Mouse (Mus musculus): ENCODE measurements at regions not wholly inside any gene's neighbourhood (a gene's known extent, or its start where the extent isn't known, plus 50 kb on each side); places are given as distances from the start of the nearest gene placed in this dataset.

DNA sequence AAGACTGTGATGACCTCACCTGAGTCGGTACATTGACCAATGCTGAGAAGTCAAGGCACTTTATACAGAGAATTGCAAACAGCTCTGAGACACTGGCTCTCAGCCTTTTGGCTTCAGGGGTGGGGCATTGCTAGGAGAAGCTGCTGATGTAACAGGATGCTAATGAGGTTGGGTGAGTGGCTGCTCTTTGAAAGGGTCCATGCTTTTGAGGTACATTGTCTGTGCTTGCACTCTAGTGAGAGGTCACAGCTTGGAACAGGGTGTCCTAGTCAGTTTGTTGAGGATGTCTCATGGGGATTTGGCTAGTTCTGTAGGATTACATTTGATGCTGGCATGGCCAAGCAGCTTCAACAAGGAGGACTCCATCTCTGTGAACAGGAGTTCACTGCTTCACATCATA lies 109.1 kb upstream of the Auts2 start:
- no peaks in the 10 kb centered on the region for H3K27me3 ChIP-seq (ENCODE audit: control insufficient read depth, insufficient read depth, low read length)
- no peak overlapping the region for H3K27ac ChIP-seq (ENCODE audit: low read depth, low read length)
- 0 out of 2 replicates have a peak, but pooled peaks cover 2% of the 10 kb centered on the region for H3K4me1 ChIP-seq (replicated peaks; ENCODE audit: control insufficient read depth, insufficient read depth, low read length)
- DNase-seq (ENCODE audit: low spot score) (no peak), ATAC-seq (replicated peaks; ENCODE audit: low FRiP score) (no peak)
- H3K36me3 ChIP-seq (ENCODE audit: control insufficient read depth, insufficient read depth, low read length) = no peaks in the 10 kb centered on the region
- H3K4me3 ChIP-seq (ENCODE audit: low read depth, low read length) = no peak overlapping the region
- H3K4me2 ChIP-seq (ENCODE audit: low read depth, low read length, severe bottlenecking) = no peak overlapping the region
- no peak overlapping the region for H3K9ac ChIP-seq (ENCODE audit: low read length)
- 50% methylated on average over 1 of the region's 1 CpGs for WGBS
- H3K9me3 ChIP-seq (ENCODE audit: control insufficient read depth, low read length) = no peaks in the 10 kb centered on the region

DNA sequence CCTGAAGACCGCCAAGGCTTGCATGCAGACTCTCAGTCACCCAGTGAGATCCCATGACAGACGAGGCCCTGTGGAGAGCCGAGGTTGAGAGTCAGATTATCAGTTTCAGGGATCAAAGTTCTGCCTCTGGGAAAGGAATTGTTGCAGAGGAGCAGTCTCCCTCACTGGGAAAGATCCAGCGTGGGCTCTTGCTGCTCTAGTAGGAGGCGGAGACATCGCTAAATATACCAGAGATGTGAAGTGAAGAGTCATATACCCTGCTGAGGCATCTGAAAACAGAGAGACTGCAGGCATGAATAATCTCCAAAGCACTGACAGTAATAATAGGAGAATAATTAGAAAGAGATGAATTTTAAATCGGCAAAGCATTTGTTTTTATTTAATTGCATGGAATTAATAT lies 106.6 kb upstream of the Auts2 start:
- no peak overlapping the region for H3K9ac ChIP-seq (ENCODE audit: low read length)
- no peaks in the 10 kb centered on the region for H3K27me3 ChIP-seq (ENCODE audit: control insufficient read depth, insufficient read depth, low read length)
- no peak overlapping the region for H3K4me2 ChIP-seq (ENCODE audit: low read depth, low read length, severe bottlenecking)
- ATAC-seq (replicated peaks; ENCODE audit: low FRiP score) (no peak), DNase-seq (ENCODE audit: low spot score) (no peak)
- H3K9me3 ChIP-seq (ENCODE audit: control insufficient read depth, low read length) = no peaks in the 10 kb centered on the region
- H3K27ac ChIP-seq (ENCODE audit: low read depth, low read length) = no peak overlapping the region
- H3K4me3 ChIP-seq (ENCODE audit: low read depth, low read length) = no peak overlapping the region
- 0 out of 2 replicates have a peak, but pooled peaks cover 2% of the 10 kb centered on the region for H3K4me1 ChIP-seq (replicated peaks; ENCODE audit: control insufficient read depth, insufficient read depth, low read length)
- WGBS = 69% methylated on average over 7 of the region's 7 CpGs
- H3K36me3 ChIP-seq (ENCODE audit: control insufficient read depth, insufficient read depth, low read length) = no peaks in the 10 kb centered on the region

DNA sequence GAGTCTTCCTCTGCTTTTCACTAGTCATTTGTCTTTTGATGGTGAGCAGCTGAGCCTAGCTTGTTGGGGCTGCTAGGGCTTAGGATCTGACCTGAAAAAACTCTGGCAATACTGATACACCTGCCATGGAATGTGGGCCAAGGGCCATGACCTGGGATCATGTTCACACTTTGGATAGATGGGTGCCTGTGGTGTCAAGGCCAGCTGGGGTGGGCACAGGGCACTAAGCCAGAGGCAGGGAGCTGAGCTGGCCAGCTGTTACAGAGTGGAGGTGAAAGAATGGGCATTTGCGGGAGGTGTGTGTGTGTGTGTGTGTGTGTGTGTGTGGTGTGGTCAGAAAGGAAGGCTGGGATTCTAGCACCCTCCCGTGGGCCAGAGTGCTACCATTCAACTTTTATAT lies 105.6 kb upstream of the Auts2 start:
- H3K4me3 ChIP-seq (ENCODE audit: low read depth, low read length) = no peak overlapping the region
- H3K36me3 ChIP-seq (ENCODE audit: control insufficient read depth, insufficient read depth, low read length) = no peaks in the 10 kb centered on the region
- no peak overlapping the region for H3K4me2 ChIP-seq (ENCODE audit: low read depth, low read length, severe bottlenecking)
- DNase-seq (ENCODE audit: low spot score) (no peak), ATAC-seq (replicated peaks; ENCODE audit: low FRiP score) (no peak)
- H3K9me3 ChIP-seq (ENCODE audit: control insufficient read depth, low read length) = no peaks in the 10 kb centered on the region
- WGBS = 63% methylated on average over 2 of the region's 2 CpGs
- H3K4me1 ChIP-seq (replicated peaks; ENCODE audit: control insufficient read depth, insufficient read depth, low read length) = no peaks in the 10 kb centered on the region
- H3K9ac ChIP-seq (ENCODE audit: low read length) = no peak overlapping the region
- H3K27ac ChIP-seq (ENCODE audit: low read depth, low read length) = no peak overlapping the region
- no peaks in the 10 kb centered on the region for H3K27me3 ChIP-seq (ENCODE audit: control insufficient read depth, insufficient read depth, low read length)

DNA sequence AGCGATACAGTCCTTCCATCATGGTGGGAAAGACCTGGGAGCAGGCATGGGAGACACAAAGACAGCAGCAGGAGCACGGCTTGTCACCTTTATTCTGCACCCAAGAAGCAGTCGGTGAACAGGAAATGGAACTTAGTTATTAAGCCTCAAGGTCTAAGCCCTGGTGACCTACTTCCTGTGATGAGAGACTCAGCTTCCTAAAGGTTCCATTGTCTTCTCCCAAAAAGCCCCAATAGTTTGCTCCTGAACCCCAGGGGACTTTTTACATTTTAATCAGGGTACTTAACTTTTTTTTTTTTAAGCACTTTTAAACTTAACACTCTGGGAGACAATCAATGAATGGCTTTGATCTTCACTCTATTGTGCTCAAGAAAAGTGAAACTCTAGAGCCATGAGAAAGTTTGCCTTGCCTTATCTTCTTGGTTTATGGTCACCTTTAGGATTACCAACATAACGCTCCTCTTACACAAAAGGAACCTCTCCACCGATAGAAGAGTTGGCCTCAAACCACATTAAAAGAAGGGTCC lies 101.6 kb upstream of the Auts2 start:
- H3K9ac ChIP-seq (ENCODE audit: low read length) = no peak overlapping the region
- H3K9me3 ChIP-seq (ENCODE audit: control insufficient read depth, low read length) = no peaks in the 10 kb centered on the region
- H3K4me3 ChIP-seq (ENCODE audit: low read depth, low read length) = no peak overlapping the region
- DNase-seq (ENCODE audit: low spot score) = no peak
- ATAC-seq (replicated peaks; ENCODE audit: low FRiP score) = no peak
- no peak overlapping the region for H3K27ac ChIP-seq (ENCODE audit: low read depth, low read length)
- H3K27me3 ChIP-seq (ENCODE audit: control insufficient read depth, insufficient read depth, low read length) = no peaks in the 10 kb centered on the region
- H3K36me3 ChIP-seq (ENCODE audit: control insufficient read depth, insufficient read depth, low read length) = no peaks in the 10 kb centered on the region
- WGBS = 71% methylated on average over 5 of the region's 5 CpGs
- no peaks in the 10 kb centered on the region for H3K4me1 ChIP-seq (replicated peaks; ENCODE audit: control insufficient read depth, insufficient read depth, low read length)
- no peak overlapping the region for H3K4me2 ChIP-seq (ENCODE audit: low read depth, low read length, severe bottlenecking)

DNA sequence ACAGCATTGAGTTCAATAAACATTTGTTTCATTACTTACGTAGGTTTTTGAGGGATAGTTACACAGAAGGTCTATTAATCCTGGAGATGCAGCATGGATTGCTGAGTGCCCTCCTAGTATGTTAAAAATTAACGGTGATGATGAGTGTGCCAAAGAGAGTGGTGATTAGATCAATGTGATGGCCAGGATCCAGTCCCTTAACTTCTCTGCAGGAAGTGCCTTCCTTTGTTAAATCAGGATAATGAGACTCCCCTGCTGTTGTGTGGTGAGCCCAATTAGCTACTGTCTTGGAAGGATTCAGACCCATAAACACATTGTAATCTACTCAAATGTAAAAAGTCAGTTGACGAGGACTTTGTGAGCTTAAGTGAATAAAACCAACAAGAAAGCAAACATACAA lies 100.1 kb upstream of the Auts2 start:
- H3K4me2 ChIP-seq (ENCODE audit: low read depth, low read length, severe bottlenecking) = no peak overlapping the region
- no peaks in the 10 kb centered on the region for H3K4me1 ChIP-seq (replicated peaks; ENCODE audit: control insufficient read depth, insufficient read depth, low read length)
- H3K4me3 ChIP-seq (ENCODE audit: low read depth, low read length) = no peak overlapping the region
- DNase-seq (ENCODE audit: low spot score) (no peak), ATAC-seq (replicated peaks; ENCODE audit: low FRiP score) (no peak)
- no peaks in the 10 kb centered on the region for H3K36me3 ChIP-seq (ENCODE audit: control insufficient read depth, insufficient read depth, low read length)
- H3K9ac ChIP-seq (ENCODE audit: low read length) = no peak overlapping the region
- WGBS = 50% methylated on average over 3 of the region's 3 CpGs
- H3K9me3 ChIP-seq (ENCODE audit: control insufficient read depth, low read length) = no peaks in the 10 kb centered on the region
- no peak overlapping the region for H3K27ac ChIP-seq (ENCODE audit: low read depth, low read length)
- no peaks in the 10 kb centered on the region for H3K27me3 ChIP-seq (ENCODE audit: control insufficient read depth, insufficient read depth, low read length)

DNA sequence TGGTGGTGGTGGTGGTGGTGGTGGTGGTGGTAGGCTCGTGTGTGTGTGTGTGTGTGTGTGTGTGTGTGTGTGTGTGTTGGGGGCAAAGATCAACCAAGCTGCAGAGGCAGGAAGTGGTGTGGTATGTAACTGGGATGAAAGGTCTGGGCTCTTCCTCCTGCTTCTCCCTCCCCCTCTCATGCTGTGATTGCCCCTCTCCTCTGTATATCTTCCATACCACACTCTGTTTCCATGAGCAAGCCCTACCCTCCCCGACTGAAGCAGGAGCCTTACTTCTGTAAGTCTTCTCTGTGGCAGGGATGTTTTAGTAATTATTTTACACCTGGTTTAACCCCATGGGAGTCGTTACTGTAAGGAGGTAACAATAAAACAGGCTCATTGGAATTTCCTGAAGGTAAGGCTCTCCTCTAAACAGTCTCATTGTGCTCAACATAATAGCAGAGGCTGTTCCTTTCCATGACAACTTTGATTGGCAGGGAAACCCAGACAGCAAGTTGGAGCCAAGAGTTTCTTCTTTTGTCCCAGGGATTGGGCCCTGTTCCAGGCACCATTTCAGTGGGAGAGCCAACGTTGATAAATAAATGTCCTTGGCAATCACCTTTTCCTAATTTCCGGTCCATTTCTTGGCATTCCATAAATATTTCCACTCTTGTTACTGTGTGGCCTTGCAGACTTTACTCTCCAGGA lies 90.2 kb upstream of the Auts2 start:
- 50% methylated on average over 5 of the region's 5 CpGs for WGBS
- H3K27ac ChIP-seq (ENCODE audit: low read depth, low read length) = no peak overlapping the region
- H3K9ac ChIP-seq (ENCODE audit: low read length) = no peak overlapping the region
- no peaks in the 10 kb centered on the region for H3K36me3 ChIP-seq (ENCODE audit: control insufficient read depth, insufficient read depth, low read length)
- no peaks in the 10 kb centered on the region for H3K9me3 ChIP-seq (ENCODE audit: control insufficient read depth, low read length)
- no peaks in the 10 kb centered on the region for H3K27me3 ChIP-seq (ENCODE audit: control insufficient read depth, insufficient read depth, low read length)
- ATAC-seq (replicated peaks; ENCODE audit: low FRiP score) (no peak), DNase-seq (ENCODE audit: low spot score) (no peak)
- H3K4me2 ChIP-seq (ENCODE audit: low read depth, low read length, severe bottlenecking) = no peak overlapping the region
- no peak overlapping the region for H3K4me3 ChIP-seq (ENCODE audit: low read depth, low read length)
- H3K4me1 ChIP-seq (replicated peaks; ENCODE audit: control insufficient read depth, insufficient read depth, low read length) = 0 out of 2 replicates have a peak, but pooled peaks cover 3% of the 10 kb centered on the region

DNA sequence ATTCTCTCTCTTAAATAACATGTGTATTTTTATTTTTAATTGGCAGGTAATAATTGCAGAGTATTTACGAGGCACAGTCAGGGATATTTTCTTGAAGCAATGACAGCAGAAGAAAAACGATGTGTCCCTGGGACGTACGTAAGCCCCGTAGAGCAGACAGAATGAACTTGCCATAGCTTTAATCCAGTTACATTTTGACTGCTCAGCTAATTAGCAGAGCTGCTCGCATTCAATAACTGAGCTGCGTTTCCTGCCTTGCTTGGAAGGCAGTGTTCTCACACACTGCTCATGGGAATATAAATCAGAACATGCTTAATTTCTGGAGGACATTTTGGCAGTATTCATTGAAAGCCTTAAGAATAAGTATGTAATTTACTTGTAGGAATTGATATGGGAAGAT lies 78.6 kb upstream of the Auts2 start:
- Histone ChIP-seq H3K4me2 (ENCODE audit: low read depth, low read length, severe bottlenecking) (no peak overlapping the region), H3K4me1 (replicated peaks; ENCODE audit: control insufficient read depth, insufficient read depth, low read length) (no peaks in the 10 kb centered on the region), H3K9me3 (ENCODE audit: control insufficient read depth, low read length) (no peaks in the 10 kb centered on the region), H3K4me3 (ENCODE audit: low read depth, low read length) (no peak overlapping the region), H3K36me3 (ENCODE audit: control insufficient read depth, insufficient read depth, low read length) (no peaks in the 10 kb centered on the region), H3K27me3 (ENCODE audit: control insufficient read depth, insufficient read depth, low read length) (no peaks in the 10 kb centered on the region), H3K9ac (ENCODE audit: low read length) (no peak overlapping the region), H3K27ac (ENCODE audit: low read depth, low read length) (no peak overlapping the region)
- ATAC-seq (replicated peaks; ENCODE audit: low FRiP score) (no peak), DNase-seq (ENCODE audit: low spot score) (no peak)
- 54% methylated on average over 7 of the region's 7 CpGs for WGBS

DNA sequence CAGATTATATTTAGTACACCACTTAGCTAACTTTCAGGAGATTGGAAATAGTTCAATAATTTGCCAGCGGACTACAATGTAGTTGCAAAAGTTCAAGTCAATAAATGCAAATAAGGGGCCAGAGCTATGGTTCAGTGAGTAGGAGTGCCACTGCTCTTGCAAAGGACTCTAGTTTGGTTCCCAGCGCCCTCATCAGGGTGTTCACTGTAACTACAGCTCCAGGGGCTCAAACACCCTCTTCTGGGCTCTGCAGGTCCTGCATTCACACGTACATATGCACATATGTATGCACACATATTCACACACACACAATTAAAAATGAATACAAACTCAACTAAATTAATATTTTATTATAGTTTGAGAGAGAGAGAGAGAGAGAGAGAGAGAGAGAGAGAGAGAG lies 74.1 kb upstream of the Auts2 start:
- WGBS = 72% methylated on average over 3 of the region's 3 CpGs
- Histone ChIP-seq H3K4me2 (ENCODE audit: low read depth, low read length, severe bottlenecking) (no peak overlapping the region), H3K4me1 (replicated peaks; ENCODE audit: control insufficient read depth, insufficient read depth, low read length) (no peaks in the 10 kb centered on the region; the same call in 1 of the 2 replicates), H3K4me3 (ENCODE audit: low read depth, low read length) (no peak overlapping the region), H3K36me3 (ENCODE audit: control insufficient read depth, insufficient read depth, low read length) (no peaks in the 10 kb centered on the region), H3K27ac (ENCODE audit: low read depth, low read length) (no peak overlapping the region), H3K9me3 (ENCODE audit: control insufficient read depth, low read length) (no peaks in the 10 kb centered on the region), H3K27me3 (ENCODE audit: control insufficient read depth, insufficient read depth, low read length) (no peaks in the 10 kb centered on the region), H3K9ac (ENCODE audit: low read length) (no peak overlapping the region)
- DNase-seq (ENCODE audit: low spot score) (no peak), ATAC-seq (replicated peaks; ENCODE audit: low FRiP score) (no peak)

DNA sequence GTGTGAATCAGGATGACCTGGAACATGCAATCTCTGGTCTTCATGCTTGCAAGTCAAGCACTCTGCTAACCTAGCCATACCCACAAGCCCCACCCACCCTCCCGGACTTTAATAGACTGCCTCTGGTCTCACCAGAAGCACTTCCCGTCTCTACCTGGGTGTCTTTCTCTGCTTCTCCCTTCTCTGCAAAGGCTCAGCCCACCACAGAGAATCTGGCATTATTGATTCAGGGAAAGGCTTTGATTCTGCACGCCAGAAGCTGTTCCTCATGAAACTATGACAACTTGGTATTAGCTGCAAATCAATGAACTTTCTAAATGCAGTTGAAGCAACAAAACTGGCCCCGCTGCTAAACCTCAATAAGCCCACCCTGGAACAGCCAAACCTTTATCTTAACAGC lies 66.1 kb upstream of the Auts2 start:
- no peak for DNase-seq (ENCODE audit: low spot score)

More for the DNA sequence above, 66.1 kb upstream of the Auts2 start:
- no peak overlapping the region for H3K4me2 ChIP-seq (ENCODE audit: low read depth, low read length, severe bottlenecking)
- H3K4me3 ChIP-seq (ENCODE audit: low read depth, low read length) = no peak overlapping the region
- ATAC-seq (replicated peaks; ENCODE audit: low FRiP score) = no peak
- no peaks in the 10 kb centered on the region for H3K36me3 ChIP-seq (ENCODE audit: control insufficient read depth, insufficient read depth, low read length)
- no peaks in the 10 kb centered on the region for H3K9me3 ChIP-seq (ENCODE audit: control insufficient read depth, low read length)
- no peaks in the 10 kb centered on the region for H3K27me3 ChIP-seq (ENCODE audit: control insufficient read depth, insufficient read depth, low read length)
- no peaks in the 10 kb centered on the region; the same call in 1 of the 2 replicates for H3K4me1 ChIP-seq (replicated peaks; ENCODE audit: control insufficient read depth, insufficient read depth, low read length)
- no peak overlapping the region for H3K27ac ChIP-seq (ENCODE audit: low read depth, low read length)
- H3K9ac ChIP-seq (ENCODE audit: low read length) = no peak overlapping the region
- WGBS = 45% methylated on average over 4 of the region's 4 CpGs

Data from forebrain, embryonic 11.5 days (tissue).